Mouse (Mus musculus): ENCODE measurements around the gene Bicdl1. TPM values are rescaled to one million over a fixed set of nuclear protein-coding genes. Genes with fewer than 3 reads are reported as not detected.

The Bicdl1 gene
- polyA plus RNA-seq, 1 experiment, result 175 TPM

GRCm38 (mm10) chr5:115649699-115650098 lies 81.7 kb downstream of the Bicdl1 start:
- H3K4me3 ChIP-seq (ENCODE audit: insufficient read depth, low read length), result no peak overlapping the region
- no peak overlapping the region for H3K27ac ChIP-seq (ENCODE audit: insufficient read depth, low read length)
- no peak for TF ChIP-seq POLR2A (IDR thresholded peaks at IDR 0.05; ENCODE audit: extremely low read depth, insufficient read depth, low read length)
- no peak for TF ChIP-seq CTCF (IDR thresholded peaks at IDR 0.05; ENCODE audit: extremely low read depth, insufficient read depth, low read length)
- peaks cover 2% of the 10 kb centered on the region; the same call in 1 of the 2 replicates for H3K4me1 ChIP-seq (ENCODE audit: control insufficient read depth, insufficient read depth, low read length)

- TF ChIP-seq CTCF (IDR thresholded peaks at IDR 0.05; ENCODE audit: extremely low read depth, insufficient read depth, low read length), result no peak
- no peak for TF ChIP-seq POLR2A (IDR thresholded peaks at IDR 0.05; ENCODE audit: extremely low read depth, insufficient read depth, low read length)
- Histone ChIP-seq H3K4me1 (ENCODE audit: control insufficient read depth, insufficient read depth, low read length) (peaks cover 2% of the 10 kb centered on the region; the same call in 1 of the 2 replicates), H3K27ac (ENCODE audit: insufficient read depth, low read length) (no peak overlapping the region), H3K4me3 (ENCODE audit: insufficient read depth, low read length) (no peak overlapping the region)
Measured at GRCm38 (mm10) chr5:115648876-115649275, 82.5 kb downstream of the Bicdl1 start.

GRCm38 (mm10) chr5:115644192-115644591 lies 87.2 kb downstream of the Bicdl1 start:
- no peaks in the 10 kb centered on the region for H3K4me1 ChIP-seq (ENCODE audit: control insufficient read depth, insufficient read depth, low read length)
- TF ChIP-seq CTCF (IDR thresholded peaks at IDR 0.05; ENCODE audit: extremely low read depth, insufficient read depth, low read length) (peak; percentile 26), POLR2A (IDR thresholded peaks at IDR 0.05; ENCODE audit: extremely low read depth, insufficient read depth, low read length) (no peak)
- no peak overlapping the region for H3K27ac ChIP-seq (ENCODE audit: insufficient read depth, low read length)
- no peak overlapping the region for H3K4me3 ChIP-seq (ENCODE audit: insufficient read depth, low read length)

- peaks cover 7% of the 10 kb centered on the region for H3K4me1 ChIP-seq (ENCODE audit: control insufficient read depth, insufficient read depth, low read length)
- H3K27ac ChIP-seq (ENCODE audit: insufficient read depth, low read length), result no peak overlapping the region
- no peak for TF ChIP-seq POLR2A (IDR thresholded peaks at IDR 0.05; ENCODE audit: extremely low read depth, insufficient read depth, low read length)
- no peak overlapping the region for H3K4me3 ChIP-seq (ENCODE audit: insufficient read depth, low read length)
Measured at GRCm38 (mm10) chr5:115635536-115635935, 95.9 kb downstream of the Bicdl1 start.

- Histone ChIP-seq H3K4me1 (ENCODE audit: control insufficient read depth, insufficient read depth, low read length) (peaks cover 7% of the 10 kb centered on the region), H3K27ac (ENCODE audit: insufficient read depth, low read length) (no peak overlapping the region), H3K4me3 (ENCODE audit: insufficient read depth, low read length) (no peak overlapping the region)
- TF ChIP-seq POLR2A (IDR thresholded peaks at IDR 0.05; ENCODE audit: extremely low read depth, insufficient read depth, low read length) (no peak), CTCF (IDR thresholded peaks at IDR 0.05; ENCODE audit: extremely low read depth, insufficient read depth, low read length) (no peak)
Measured at GRCm38 (mm10) chr5:115634046-115634445, 97.4 kb downstream of the Bicdl1 start.

GRCm38 (mm10) chr5:115633060-115633459 lies 98.4 kb downstream of the Bicdl1 start:
- H3K27ac ChIP-seq (ENCODE audit: insufficient read depth, low read length), result no peak overlapping the region
- H3K4me1 ChIP-seq (ENCODE audit: control insufficient read depth, insufficient read depth, low read length), result peaks cover 7% of the 10 kb centered on the region
- peak overlapping the region; percentile 72 for H3K4me3 ChIP-seq (ENCODE audit: insufficient read depth, low read length)
- TF ChIP-seq POLR2A (IDR thresholded peaks at IDR 0.05; ENCODE audit: extremely low read depth, insufficient read depth, low read length), result no peak
- no peak for TF ChIP-seq CTCF (IDR thresholded peaks at IDR 0.05; ENCODE audit: extremely low read depth, insufficient read depth, low read length)

- peak overlapping the region; percentile 72 for H3K4me3 ChIP-seq (ENCODE audit: insufficient read depth, low read length)
- no peak overlapping the region for H3K27ac ChIP-seq (ENCODE audit: insufficient read depth, low read length)
- TF ChIP-seq POLR2A (IDR thresholded peaks at IDR 0.05; ENCODE audit: extremely low read depth, insufficient read depth, low read length) (no peak), CTCF (IDR thresholded peaks at IDR 0.05; ENCODE audit: extremely low read depth, insufficient read depth, low read length) (no peak)
- peaks cover 7% of the 10 kb centered on the region for H3K4me1 ChIP-seq (ENCODE audit: control insufficient read depth, insufficient read depth, low read length)
Measured at GRCm38 (mm10) chr5:115632358-115632714, 99.1 kb downstream of the Bicdl1 start.

- Histone ChIP-seq H3K4me3 (ENCODE audit: insufficient read depth, low read length) (peak within 1 kb of the TSS; percentile 72), H3K4me1 (ENCODE audit: control insufficient read depth, insufficient read depth, low read length) (peaks cover 7% of the 10 kb centered on the region), H3K27ac (ENCODE audit: insufficient read depth, low read length) (peak within 1 kb of the TSS; percentile 62; the same call in 1 of the 2 replicates)
- TF ChIP-seq POLR2A (IDR thresholded peaks at IDR 0.05; ENCODE audit: extremely low read depth, insufficient read depth, low read length) (peak; percentile 73), CTCF (IDR thresholded peaks at IDR 0.05; ENCODE audit: extremely low read depth, insufficient read depth, low read length) (no peak)
Measured at GRCm38 (mm10) chr5:115631505-115632357, 99.7 kb downstream of the Bicdl1 start, which contains the start of gene Rab35. Rab35 (plus strand) TSS chr5:115631908.

- TF ChIP-seq POLR2A (IDR thresholded peaks at IDR 0.05; ENCODE audit: extremely low read depth, insufficient read depth, low read length) (no peak), CTCF (IDR thresholded peaks at IDR 0.05; ENCODE audit: extremely low read depth, insufficient read depth, low read length) (no peak)
- no peak overlapping the region for H3K27ac ChIP-seq (ENCODE audit: insufficient read depth, low read length)
- H3K4me1 ChIP-seq (ENCODE audit: control insufficient read depth, insufficient read depth, low read length), result peaks cover 7% of the 10 kb centered on the region
- H3K4me3 ChIP-seq (ENCODE audit: insufficient read depth, low read length), result no peak overlapping the region
Measured at GRCm38 (mm10) chr5:115630291-115630690, 101.1 kb downstream of the Bicdl1 start.

GRCm38 (mm10) chr5:115629672-115630071 lies 101.7 kb downstream of the Bicdl1 start:
- no peak overlapping the region for H3K27ac ChIP-seq (ENCODE audit: insufficient read depth, low read length)

More at GRCm38 (mm10) chr5:115629672-115630071, 101.7 kb downstream of the Bicdl1 start:
- TF ChIP-seq CTCF (IDR thresholded peaks at IDR 0.05; ENCODE audit: extremely low read depth, insufficient read depth, low read length) (no peak), POLR2A (IDR thresholded peaks at IDR 0.05; ENCODE audit: extremely low read depth, insufficient read depth, low read length) (no peak)
- Histone ChIP-seq H3K4me1 (ENCODE audit: control insufficient read depth, insufficient read depth, low read length) (peaks cover 7% of the 10 kb centered on the region), H3K4me3 (ENCODE audit: insufficient read depth, low read length) (no peak overlapping the region)

All from cortical plate, adult 2 months (tissue).